Mouse (Mus musculus) cerebellum, adult 2 months (tissue): Measurements from ENCODE around the gene Ptprb. TPM values are rescaled to one million over a fixed set of nuclear protein-coding genes. Genes with fewer than 3 reads are reported as not detected.

Experiments
- DNase-seq, 2 experiments: peaks; one replicate each; pipeline ENCODE4 v3.0.0; 2021
- H3K27ac ChIP-seq: fragments of 200-500 bp; 2 replicates; pipeline ENCODE4 v1.5.1; 2012; ENCODE audit warnings: low read length, control low read depth, inconsistent platforms; ENCODE audit not compliant: insufficient read depth
- H3K27me3 ChIP-seq: fragments of 200-500 bp; 2 replicates; pipeline ENCODE4 v1.6.1; 2012; ENCODE audit warnings: inconsistent platforms, mild to moderate bottlenecking, low read length, moderate library complexity; ENCODE audit not compliant: control insufficient read depth, insufficient read depth
- H3K4me1 ChIP-seq: fragments of 200-500 bp; 2 replicates; pipeline ENCODE4 v1.6.1; 2011; ENCODE audit warnings: low read length; ENCODE audit not compliant: control insufficient read depth, insufficient read depth
- H3K4me3 ChIP-seq: fragments of 200-500 bp; replicated peaks from 2 replicates; pipeline ENCODE3; 2011; ENCODE audit warnings: mild to moderate bottlenecking, low read depth, low read length, control low read depth; ENCODE audit not compliant: insufficient read depth
- CTCF ChIP-seq: fragments of 200-500 bp; IDR thresholded peaks from 2 replicates; pipeline ENCODE4 v1.5.1; 2011; ENCODE audit warnings: low read depth, mild to moderate bottlenecking, control low read depth, low read length, moderate library complexity, borderline replicate concordance; ENCODE audit not compliant: insufficient read depth
- POLR2A ChIP-seq: fragments of 200-500 bp; IDR thresholded peaks from 2 replicates; pipeline ENCODE4 v1.6.1; 2011; ENCODE audit warnings: low read length, control low read depth, borderline replicate concordance; ENCODE audit not compliant: insufficient read depth
- WGBS: fragments of 180-500 bp; shearing (Covaris S2); methylation state at CpG from one replicate; pipeline ENCODE4 v1.1.7; 2018; 5-methylcytosine and 5-hydroxymethylcytosine counted together
- polyA plus RNA-seq: library from polyadenylated mRNA; depleted of rRNA; stranded (reverse); fragments of >200 nt; gene quantifications from 2 replicates; pipeline ENCODE4 v1.2.3, GENCODE M21; 2012

Gene Ptprb
- polyA plus RNA-seq, 1 experiment: 8.4 TPM

- no peaks in the 10 kb centered on the region for H3K27me3 ChIP-seq
Measured at GRCm38 (mm10) chr10:116354372-116354771, 79.0 kb downstream of the Ptprb start.

GRCm38 (mm10) chr10:116362181-116362580 lies 86.9 kb downstream of the Ptprb start:
- TF ChIP-seq POLR2A (peak; percentile 61; the same call in 1 of the 2 replicates), CTCF (no peak)
- DNase-seq: peak; percentile 89 to 96
- peak overlapping the region; percentile 98 for H3K27ac ChIP-seq
- H3K27me3 ChIP-seq: no peaks in the 10 kb centered on the region
- peaks cover 23% of the 10 kb centered on the region for H3K4me1 ChIP-seq
- no peak overlapping the region for H3K4me3 ChIP-seq
- WGBS: 7% methylated on average over 6 of the region's 6 CpGs

More at GRCm38 (mm10) chr10:116354372-116354771, 79.0 kb downstream of the Ptprb start:
- no peak overlapping the region for H3K27ac ChIP-seq
- no peak for DNase-seq
- 74% methylated on average over 5 of the region's 5 CpGs for WGBS
- H3K4me1 ChIP-seq: peaks cover 9% of the 10 kb centered on the region; the same call in 1 of the 2 replicates
- no peak for TF ChIP-seq POLR2A
- no peak overlapping the region for H3K4me3 ChIP-seq

DNA sequence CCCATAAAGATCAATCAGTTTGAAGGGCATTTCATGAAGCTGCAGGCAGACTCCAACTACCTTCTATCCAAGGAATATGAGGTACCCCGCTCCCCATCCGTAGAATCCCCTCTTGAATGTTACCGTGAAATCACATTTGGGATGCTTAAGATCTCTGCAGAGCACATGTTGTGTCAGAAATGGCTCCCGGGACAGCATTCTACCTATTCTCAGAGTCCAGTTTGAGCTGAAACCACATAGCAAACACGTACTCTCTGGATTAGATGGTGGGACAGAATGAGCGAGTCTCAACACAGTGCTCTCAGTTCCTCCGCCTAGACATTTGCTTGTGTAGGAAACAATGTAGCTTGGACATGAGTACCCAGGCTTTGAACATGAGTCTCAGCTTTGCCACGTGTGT lies 87.3 kb downstream of the Ptprb start:
- Histone ChIP-seq H3K4me3 (no peak overlapping the region), H3K27me3 (no peaks in the 10 kb centered on the region), H3K4me1 (peaks cover 23% of the 10 kb centered on the region), H3K27ac (peak overlapping the region; percentile 77)
- TF ChIP-seq CTCF (no peak), POLR2A (no peak)
- WGBS: 31% methylated on average over 8 of the region's 8 CpGs
- DNase-seq: peak in 1 of 2 experiments; percentile 44

DNA sequence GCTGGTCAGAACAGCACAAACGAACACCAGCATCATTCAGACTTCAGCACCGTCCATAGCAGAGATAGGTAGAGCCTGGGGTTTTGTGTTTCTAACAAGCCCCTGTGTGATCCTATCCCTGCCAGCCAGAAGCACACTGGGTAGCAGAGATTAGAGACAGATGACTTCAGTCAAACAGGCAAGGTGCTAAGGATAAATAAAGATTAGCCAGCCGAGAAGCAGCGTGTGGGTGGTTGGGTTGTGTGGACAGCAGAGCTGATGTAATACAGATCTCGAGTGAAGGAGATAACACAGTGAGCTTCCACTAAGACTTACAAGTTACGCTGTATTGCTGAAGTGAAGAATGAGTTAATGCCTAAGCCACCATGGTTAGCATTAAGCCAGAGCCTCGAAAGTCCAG lies 89.4 kb downstream of the Ptprb start:
- Histone ChIP-seq H3K27me3 (no peaks in the 10 kb centered on the region), H3K4me3 (no peak overlapping the region), H3K4me1 (peaks cover 19% of the 10 kb centered on the region), H3K27ac (peak overlapping the region; percentile 48)
- WGBS: 31% methylated on average over 7 of the region's 7 CpGs
- TF ChIP-seq CTCF (no peak), POLR2A (no peak)
- DNase-seq: peak; percentile 45 to 50

- 59% methylated on average over 6 of the region's 6 CpGs for WGBS
- TF ChIP-seq CTCF (no peak), POLR2A (no peak)
- Histone ChIP-seq H3K27ac (no peak overlapping the region), H3K4me1 (peaks cover 6% of the 10 kb centered on the region; the same call in 1 of the 2 replicates), H3K27me3 (no peaks in the 10 kb centered on the region), H3K4me3 (no peak overlapping the region)
- no peak for DNase-seq
Measured at GRCm38 (mm10) chr10:116370991-116371725, 95.8 kb downstream of the Ptprb start.

- H3K4me1 ChIP-seq: peaks cover 6% of the 10 kb centered on the region; the same call in 1 of the 2 replicates
- no peaks in the 10 kb centered on the region for H3K27me3 ChIP-seq
- H3K27ac ChIP-seq: peak overlapping the region; percentile 29; the same call in 1 of the 2 replicates
- TF ChIP-seq POLR2A: no peak
- TF ChIP-seq CTCF: no peak
- 28% methylated on average over 6 of the region's 6 CpGs for WGBS
- DNase-seq: peak; percentile 76 to 85
- H3K4me3 ChIP-seq: no peak overlapping the region
Measured at GRCm38 (mm10) chr10:116374111-116374510, 98.8 kb downstream of the Ptprb start.

- no peak for DNase-seq
- 63% methylated on average over 4 of the region's 4 CpGs for whole genome bisulfite sequencing
- H3K27ac ChIP-seq: no peak overlapping the region
- H3K4me1 ChIP-seq: peaks cover 6% of the 10 kb centered on the region; the same call in 1 of the 2 replicates
- TF ChIP-seq CTCF: no peak
- no peak for TF ChIP-seq POLR2A
- H3K4me3 ChIP-seq: no peak overlapping the region
- H3K27me3 ChIP-seq: no peaks in the 10 kb centered on the region
Measured at GRCm38 (mm10) chr10:116376853-116377252, 101.5 kb downstream of the Ptprb start.

DNA sequence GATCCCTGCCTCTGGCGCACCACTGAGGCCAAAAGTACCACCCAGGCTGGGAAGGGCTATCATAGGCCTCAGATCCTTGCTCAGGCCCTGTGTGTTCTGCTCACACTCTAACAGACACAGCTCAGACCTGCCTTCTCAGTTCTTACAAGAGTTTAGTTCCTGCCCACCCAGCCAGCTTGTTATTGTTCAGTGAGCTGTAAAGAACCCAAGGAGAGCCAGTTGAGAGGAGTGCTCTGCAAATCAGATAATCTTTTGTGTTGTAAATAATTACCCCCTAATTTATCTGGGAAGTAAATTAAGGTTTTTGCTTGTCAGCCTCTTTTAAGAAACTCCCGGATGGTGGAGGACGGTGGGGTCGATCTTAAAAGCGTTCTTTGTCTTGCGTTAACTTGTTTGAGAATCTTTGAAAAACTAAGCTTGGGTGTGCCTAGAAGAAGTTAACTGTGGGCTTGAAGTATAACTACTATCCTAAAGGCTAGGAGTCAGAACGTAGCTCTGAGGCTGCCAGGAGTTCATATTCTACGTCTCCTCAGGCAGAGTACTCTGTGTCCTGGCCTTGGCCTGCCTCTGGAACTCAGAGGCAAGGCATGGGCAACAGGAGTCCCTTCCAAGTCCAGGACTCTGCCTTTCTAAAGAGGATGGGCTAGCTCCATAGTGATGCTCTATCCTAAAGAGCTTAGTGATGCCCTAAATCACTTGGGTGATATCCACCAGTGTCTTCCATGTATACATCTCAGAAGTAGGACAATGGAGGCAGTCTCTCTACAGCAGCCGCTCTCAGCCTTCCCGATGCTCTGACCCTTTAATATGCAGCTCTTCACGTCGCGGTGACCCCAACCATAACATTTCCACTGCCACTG lies 107.7 kb downstream of the Ptprb start:
- no peaks in the 10 kb centered on the region for H3K27me3 ChIP-seq
- no peak for DNase-seq
- no peak overlapping the region for H3K4me3 ChIP-seq
- TF ChIP-seq POLR2A (no peak), CTCF (no peak)
- WGBS: 81% methylated on average over 13 of the region's 13 CpGs
- H3K27ac ChIP-seq: no peak overlapping the region
- H3K4me1 ChIP-seq: peaks cover 6% of the 10 kb centered on the region
